Mouse (Mus musculus): ENCODE measurements around the gene Zfp14. TPM values are rescaled to one million over a fixed set of nuclear protein-coding genes. Genes with fewer than 3 reads are reported as not detected.

Zfp14 gene
- polyA plus RNA-seq, 1 experiment from 2014 or later = 0.53 TPM

DNA sequence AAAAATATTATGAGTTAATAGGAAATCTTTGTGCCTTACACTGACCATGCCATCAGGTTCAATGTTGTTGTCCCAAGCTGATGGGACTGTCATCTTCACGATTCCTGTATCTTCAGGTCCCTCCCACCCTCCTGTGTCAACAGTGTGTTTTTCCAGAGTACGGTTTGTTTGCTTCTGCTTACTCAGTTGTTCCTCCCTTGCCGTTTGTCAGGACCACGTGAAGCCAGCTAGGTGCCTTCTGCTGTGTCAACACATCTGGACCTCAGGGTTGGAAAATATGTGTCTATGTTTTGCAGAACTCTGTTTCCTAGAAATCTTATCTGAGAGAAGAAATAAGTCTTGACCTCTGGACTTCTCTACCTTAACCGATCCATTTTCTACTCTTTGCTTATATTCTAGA, 50.6 kb downstream of the Zfp14 start:
- no peaks in the 10 kb centered on the region for H3K9me3 ChIP-seq (replicated peaks)
- H3K36me3 ChIP-seq (replicated peaks) = peaks cover 42% of the 10 kb centered on the region
- H3K9ac ChIP-seq = no peak overlapping the region
- no peak overlapping the region for H3K27ac ChIP-seq (replicated peaks)
- no peak overlapping the region for H3K4me2 ChIP-seq
- H3K4me1 ChIP-seq (replicated peaks) = no peaks in the 10 kb centered on the region
- no peaks in the 10 kb centered on the region for H3K27me3 ChIP-seq
- 70% methylated on average over 5 of the region's 5 CpGs for WGBS (ENCODE audit: insufficient replicate concordance)
- H3K4me3 ChIP-seq (replicated peaks) = no peak overlapping the region
- peak; percentile 40; the same call in 1 of the 2 replicates for ATAC-seq (ENCODE audit: insufficient read depth)

DNA sequence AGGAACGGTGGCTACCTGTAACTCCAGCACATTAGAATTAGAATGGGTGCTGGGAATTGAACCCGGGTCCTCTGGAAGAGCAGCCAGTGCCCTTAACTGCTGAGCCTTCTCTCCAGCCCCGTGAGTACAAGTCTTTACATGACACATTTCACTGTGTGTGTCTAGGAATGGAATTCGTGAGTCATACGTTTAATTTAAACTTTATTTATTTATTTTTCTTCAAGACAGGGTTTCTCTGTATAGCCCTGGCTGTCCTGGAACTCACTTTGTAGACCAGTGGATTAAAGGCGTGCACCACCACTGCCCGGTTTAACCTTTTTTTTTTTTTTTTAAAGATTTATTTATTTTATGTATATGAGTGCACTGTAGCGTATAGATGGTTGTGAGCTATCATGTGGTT, 56.0 kb downstream of the Zfp14 start:
- WGBS (ENCODE audit: insufficient replicate concordance) = 84% methylated on average over 8 of the region's 8 CpGs

DNA sequence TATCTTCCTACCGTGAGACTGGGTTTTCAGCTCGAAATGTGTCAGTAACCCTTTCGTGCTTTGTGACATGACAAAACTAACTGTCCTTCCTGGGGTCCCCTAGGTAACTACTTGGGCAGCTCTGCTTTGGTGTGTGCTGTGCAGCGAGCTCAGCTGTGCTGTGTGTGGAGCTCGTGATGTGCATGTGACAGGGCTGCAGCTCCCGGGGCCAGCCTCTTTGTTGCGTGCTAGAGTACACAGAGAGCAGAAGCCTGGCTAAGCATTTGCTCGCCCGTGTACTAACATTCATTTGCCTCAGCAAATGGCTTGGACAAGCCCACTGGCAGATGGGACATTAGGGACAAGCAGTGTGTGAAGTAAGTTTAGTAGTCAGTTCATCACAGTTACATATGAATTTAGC, 57.8 kb downstream of the Zfp14 start:
- no peak for ATAC-seq (ENCODE audit: insufficient read depth)
- H3K27ac ChIP-seq (replicated peaks) = no peak overlapping the region
- no peak overlapping the region for H3K4me2 ChIP-seq
- no peak overlapping the region for H3K9ac ChIP-seq
- H3K4me1 ChIP-seq (replicated peaks) = no peaks in the 10 kb centered on the region
- 87% methylated on average over 9 of the region's 9 CpGs for WGBS (ENCODE audit: insufficient replicate concordance)
- H3K36me3 ChIP-seq (replicated peaks) = peaks cover 67% of the 10 kb centered on the region
- H3K27me3 ChIP-seq = no peaks in the 10 kb centered on the region
- no peaks in the 10 kb centered on the region for H3K9me3 ChIP-seq (replicated peaks)
- no peak overlapping the region for H3K4me3 ChIP-seq (replicated peaks)

More for the DNA sequence above, 56.0 kb downstream of the Zfp14 start:
- Histone ChIP-seq H3K4me2 (no peak overlapping the region), H3K36me3 (replicated peaks) (peaks cover 72% of the 10 kb centered on the region), H3K4me1 (replicated peaks) (no peaks in the 10 kb centered on the region), H3K9ac (no peak overlapping the region), H3K9me3 (replicated peaks) (no peaks in the 10 kb centered on the region), H3K4me3 (replicated peaks) (no peak overlapping the region), H3K27me3 (no peaks in the 10 kb centered on the region), H3K27ac (replicated peaks) (no peak overlapping the region)
- ATAC-seq (ENCODE audit: insufficient read depth) = no peak

DNA sequence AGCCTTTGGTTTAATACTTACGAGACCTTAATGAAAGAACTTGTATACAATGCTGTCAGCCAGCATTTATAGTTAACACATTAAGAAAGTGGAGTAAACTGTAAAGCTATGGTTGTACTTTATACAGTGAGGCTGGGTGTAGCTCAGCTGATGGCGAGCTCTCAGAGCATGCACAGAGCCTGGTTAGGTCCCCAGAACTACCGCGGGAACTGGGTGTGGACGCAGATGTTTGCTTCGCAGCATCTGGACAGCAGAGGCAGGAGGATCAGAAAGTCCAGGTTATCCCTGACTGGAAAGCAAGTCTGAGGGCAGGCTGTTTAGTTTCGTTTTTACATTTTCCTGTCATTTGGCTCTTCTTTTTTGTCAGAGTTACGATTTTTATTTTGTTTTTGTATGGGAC, 58.5 kb downstream of the Zfp14 start:
- no peak overlapping the region for H3K4me2 ChIP-seq
- H3K36me3 ChIP-seq (replicated peaks) = peaks cover 66% of the 10 kb centered on the region
- no peak overlapping the region for H3K4me3 ChIP-seq (replicated peaks)
- H3K4me1 ChIP-seq (replicated peaks) = peaks cover under 1% of the 10 kb centered on the region; the same call in 1 of the 2 replicates
- H3K9me3 ChIP-seq (replicated peaks) = no peaks in the 10 kb centered on the region
- no peak for ATAC-seq (ENCODE audit: insufficient read depth)
- H3K27me3 ChIP-seq = no peaks in the 10 kb centered on the region
- H3K9ac ChIP-seq = no peak overlapping the region
- no peak overlapping the region for H3K27ac ChIP-seq (replicated peaks)
- 72% methylated on average over 8 of the region's 8 CpGs for WGBS (ENCODE audit: insufficient replicate concordance)

DNA sequence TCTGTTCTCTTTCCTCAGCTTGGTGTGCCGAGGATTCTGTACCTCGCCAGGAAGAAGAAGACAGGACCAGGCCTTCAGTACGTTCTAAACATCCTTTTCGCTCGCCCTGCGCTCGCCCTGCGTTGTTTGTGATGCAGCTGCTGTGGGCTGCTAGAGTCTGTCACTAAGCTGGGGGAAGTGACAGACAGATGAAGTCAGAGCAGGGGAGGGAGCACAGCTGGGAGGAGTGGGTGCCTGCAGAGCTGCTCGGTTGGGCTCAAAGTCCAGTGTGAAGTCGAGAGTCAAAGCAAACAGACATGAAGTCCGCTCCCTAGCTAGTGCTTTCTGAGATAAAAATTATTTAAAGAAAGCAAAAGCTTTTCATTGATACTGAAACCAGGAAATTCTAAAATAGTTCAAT, 62.1 kb downstream of the Zfp14 start:
- WGBS (ENCODE audit: insufficient replicate concordance) = 74% methylated on average over 11 of the region's 11 CpGs
- Histone ChIP-seq H3K4me2 (0 out of 2 replicates have a peak overlapping the region, but pooled peaks have one; percentile 19), H3K27ac (replicated peaks) (peak overlapping the region; percentile 39; the same call in 1 of the 2 replicates)

DNA sequence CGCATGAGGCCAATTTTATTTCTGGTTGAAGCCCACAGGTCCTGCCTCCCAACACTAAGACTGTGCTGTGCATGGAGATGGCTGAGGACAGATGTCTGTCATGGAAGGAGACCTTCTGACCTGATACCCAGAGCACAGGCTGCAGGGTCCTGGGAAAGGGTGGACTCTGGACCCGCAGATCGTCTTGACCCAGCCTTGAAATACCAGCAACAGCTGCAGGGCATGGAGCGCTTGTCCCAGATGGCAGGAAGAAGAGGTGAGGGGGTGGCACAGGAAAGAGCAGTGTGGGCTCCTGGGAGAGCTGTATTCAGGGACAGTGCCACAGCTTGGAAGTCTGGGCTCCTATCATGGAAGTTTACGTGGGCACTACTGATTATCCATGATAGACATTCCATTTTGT, 63.6 kb downstream of the Zfp14 start:
- no peak for ATAC-seq (ENCODE audit: insufficient read depth)
- 84% methylated on average over 5 of the region's 5 CpGs for WGBS (ENCODE audit: insufficient replicate concordance)
- Histone ChIP-seq H3K4me3 (replicated peaks) (no peak overlapping the region), H3K9ac (no peak overlapping the region), H3K27me3 (no peaks in the 10 kb centered on the region), H3K4me1 (replicated peaks) (peaks cover 25% of the 10 kb centered on the region), H3K4me2 (no peak overlapping the region), H3K27ac (replicated peaks) (no peak overlapping the region), H3K9me3 (replicated peaks) (no peaks in the 10 kb centered on the region), H3K36me3 (replicated peaks) (peaks cover 46% of the 10 kb centered on the region)

More for the DNA sequence above, 62.1 kb downstream of the Zfp14 start:
- H3K9ac ChIP-seq = no peak overlapping the region
- no peak overlapping the region for H3K4me3 ChIP-seq (replicated peaks)
- H3K4me1 ChIP-seq (replicated peaks) = peaks cover 15% of the 10 kb centered on the region
- peak; percentile 64 for ATAC-seq (ENCODE audit: insufficient read depth)
- no peaks in the 10 kb centered on the region for H3K9me3 ChIP-seq (replicated peaks)
- H3K36me3 ChIP-seq (replicated peaks) = peaks cover 58% of the 10 kb centered on the region
- no peaks in the 10 kb centered on the region for H3K27me3 ChIP-seq

Small RNA genes lying within 50 kb of the gene (microRNA-seq; reads per million reads assigned to microRNA genes)
- not detected for gene Gm23368

Other genes starting within 250 kb of the Zfp14 start
- 2.9 and 4.1 TPM in 2 replicates for gene Zfp790, start 235.3 kb downstream of the Zfp14 start, polyA plus RNA-seq (2015; fragmentation: Nextera tagmentation; extraction: Ambion mirVana)
- gene Zfp940, start 197.7 kb downstream of the Zfp14 start, polyA plus RNA-seq (2015; fragmentation: Nextera tagmentation; extraction: Ambion mirVana) = 0.36 and 0.83 TPM in 2 replicates
- gene Zfp420, start 191.4 kb downstream of the Zfp14 start, polyA plus RNA-seq (2015; fragmentation: Nextera tagmentation; extraction: Ambion mirVana) = 0.91 and 0.97 TPM in 2 replicates
- gene Zfp27, start 144.8 kb downstream of the Zfp14 start, polyA plus RNA-seq (2015; fragmentation: Nextera tagmentation; extraction: Ambion mirVana) = 1.4 and 1.7 TPM in 2 replicates
- 0.35 and 0.39 TPM in 2 replicates for gene Zfp383, start 143.2 kb downstream of the Zfp14 start, polyA plus RNA-seq (2015; fragmentation: Nextera tagmentation; extraction: Ambion mirVana)
- gene Zfp74, start 97.3 kb downstream of the Zfp14 start, polyA plus RNA-seq (2015; fragmentation: Nextera tagmentation; extraction: Ambion mirVana) = 1.5 and 1.8 TPM in 2 replicates
- 8.2 and 12.5 TPM in 2 replicates for gene Zfp568, start 67.4 kb downstream of the Zfp14 start, polyA plus RNA-seq (2015; fragmentation: Nextera tagmentation; extraction: Ambion mirVana)
- gene Zfp82, start 21.5 kb upstream of the Zfp14 start, polyA plus RNA-seq (2015; fragmentation: Nextera tagmentation; extraction: Ambion mirVana) = 1.3 and 1.6 TPM in 2 replicates
- gene Gm26920, start 39.0 kb upstream of the Zfp14 start, polyA plus RNA-seq (2015; fragmentation: Nextera tagmentation; extraction: Ambion mirVana) = not detected in 2 replicates
- gene Zfp566, start 39.1 kb upstream of the Zfp14 start, polyA plus RNA-seq (2015; fragmentation: Nextera tagmentation; extraction: Ambion mirVana) = 1.4 and 1.9 TPM in 2 replicates
- 12.2 and 13.4 TPM in 2 replicates for gene Zfp260, start 43.4 kb upstream of the Zfp14 start, polyA plus RNA-seq (2015; fragmentation: Nextera tagmentation; extraction: Ambion mirVana)
- 1.4 and 1.6 TPM in 2 replicates for gene Zfp382, start 70.6 kb upstream of the Zfp14 start, polyA plus RNA-seq (2015; fragmentation: Nextera tagmentation; extraction: Ambion mirVana)
- 4.2 and 4.5 TPM in 2 replicates for gene Zfp146, start 118.4 kb upstream of the Zfp14 start, polyA plus RNA-seq (2015; fragmentation: Nextera tagmentation; extraction: Ambion mirVana)
- 5.6 and 7.7 TPM in 2 replicates for gene Cox7a1, start 132.8 kb upstream of the Zfp14 start, polyA plus RNA-seq (2015; fragmentation: Nextera tagmentation; extraction: Ambion mirVana)
- gene Capns1, start 147.4 kb upstream of the Zfp14 start, polyA plus RNA-seq (2015; fragmentation: Nextera tagmentation; extraction: Ambion mirVana) = 36.2 and 40.8 TPM in 2 replicates
- 43.3 and 44.4 TPM in 2 replicates for gene Polr2i, start 180.6 kb upstream of the Zfp14 start, polyA plus RNA-seq (2015; fragmentation: Nextera tagmentation; extraction: Ambion mirVana)
- gene Tbcb, start 180.9 kb upstream of the Zfp14 start, polyA plus RNA-seq (2015; fragmentation: Nextera tagmentation; extraction: Ambion mirVana) = 42.0 and 44.0 TPM in 2 replicates
- gene Ovol3, start 184.3 kb upstream of the Zfp14 start, polyA plus RNA-seq (2015; fragmentation: Nextera tagmentation; extraction: Ambion mirVana) = not detected in 2 replicates
- 0.17 TPM in 2 replicates for gene Thap8, start 228.7 kb upstream of the Zfp14 start, polyA plus RNA-seq (2015; fragmentation: Nextera tagmentation; extraction: Ambion mirVana)
- 8.1 and 8.9 TPM in 2 replicates for gene Wdr62, start 229.0 kb upstream of the Zfp14 start, polyA plus RNA-seq (2015; fragmentation: Nextera tagmentation; extraction: Ambion mirVana)
- gene Clip3, start 240.3 kb upstream of the Zfp14 start, polyA plus RNA-seq (2015; fragmentation: Nextera tagmentation; extraction: Ambion mirVana) = 0.55 and 0.76 TPM in 2 replicates

All from liver, embryonic 15.5 days (tissue).